ENCODE assay signal across 9 mouse cellular contexts in the genomic region with DNA sequence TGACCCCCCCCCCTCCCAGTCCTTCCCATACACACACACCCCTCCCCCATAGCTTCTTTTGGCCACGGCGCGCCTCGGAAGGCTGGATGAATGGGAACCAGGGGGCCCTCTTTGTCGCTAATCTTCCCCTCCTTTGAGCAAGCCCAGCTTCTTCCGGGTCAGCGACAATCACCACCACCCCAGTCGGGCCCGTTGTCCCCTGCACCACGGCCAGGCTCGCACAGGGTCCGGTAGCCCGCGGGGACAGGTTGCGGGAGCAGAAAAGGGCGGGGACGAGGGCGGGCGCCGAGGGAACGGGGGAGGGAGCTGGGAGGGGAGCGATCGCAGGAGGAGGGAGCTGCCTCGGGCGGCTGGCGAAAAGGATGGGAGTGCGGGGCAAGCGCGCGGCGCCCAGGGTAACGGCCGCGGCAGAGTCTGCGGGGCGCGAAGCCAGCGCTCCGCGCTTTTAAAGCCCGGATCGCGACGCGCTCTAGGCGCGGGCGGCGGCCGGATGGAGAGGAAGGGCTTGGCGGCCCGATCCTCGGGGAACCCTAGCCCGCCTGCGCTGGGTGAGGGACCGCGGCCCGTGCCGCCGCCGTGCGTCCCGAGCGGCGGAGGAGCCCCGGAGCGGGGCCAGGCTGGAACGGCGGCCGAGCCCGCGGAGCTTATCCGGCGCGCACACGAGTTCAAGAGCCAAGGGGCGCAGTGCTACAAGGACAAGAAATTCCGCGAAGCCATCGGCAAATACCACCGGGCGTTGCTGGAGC. TPM values are rescaled to one million over a fixed set of nuclear protein-coding genes. Genes with fewer than 3 reads are reported as not detected.
DNase-seq lines count a peak whose midpoint lies in the region; ATAC-seq and TF ChIP-seq lines count a peak whose summit lies in the region.
"Had no signal": no experiment of that assay in that cellular context is flagged by ENCODE, and none has a peak within 500 bp of the region (broad histone marks: within the 10 kb centered on the region; RNA-seq: fewer than 3 reads in every experiment).

TSS of gene Ttc9 (plus strand) at position 335 of the 746 bp plus-strand sequence.

- DNase-seq in Patski (ENCODE audit: low read depth, low spot score), result no peak
- DNase-seq in brain, embryonic 14.5 days (ENCODE audit: low read depth), result peak; percentile 83
- peak; percentile 86 for DNase-seq in forebrain, embryonic 11.5 days (ENCODE audit: low spot score)
- peak; percentile 40 for DNase-seq in heart, postnatal 4 days
- DNase-seq in left cerebral cortex, adult 18-20 months (ENCODE audit: low spot score in 2 of 2), result peak; percentile 53 to 60
- DNase-seq in lung, postnatal 14 days, result peak; percentile 37
- peak; percentile 75 for DNase-seq in right cerebral cortex, postnatal 4 days
- no peak for DNase-seq in thymus, postnatal 25 days

- ATAC-seq in Patski, result peak; percentile 79
- ATAC-seq in forebrain, embryonic 11.5 days (replicated peaks; ENCODE audit: low FRiP score), result peak; percentile 93

- TF ChIP-seq POLR2A in brain, embryonic 14.5 days (IDR thresholded peaks at IDR 0.05; ENCODE audit: borderline replicate concordance, extremely low read depth, insufficient read depth, insufficient read length, poor library complexity, severe bottlenecking), result peak; percentile 74; the same call in 1 of the 2 replicates

- H3K4me2 ChIP-seq in forebrain, embryonic 11.5 days (ENCODE audit: low read depth, low read length, severe bottlenecking), result peak within 1 kb of the TSS; percentile 93

- H3K36me3 ChIP-seq in forebrain, embryonic 11.5 days (ENCODE audit: control insufficient read depth, insufficient read depth, low read length), result no peaks in the 10 kb centered on the region

- peak within 1 kb of the TSS; percentile 86 for H3K9ac ChIP-seq in forebrain, embryonic 11.5 days (ENCODE audit: low read length)

- in situ Hi-C loops in Patski (cut with MboI; ENCODE audit: low pct_unique_long_range_greater_than_20kb), result no loop called here

- H3K27ac ChIP-seq in forebrain, embryonic 11.5 days (ENCODE audit: low read depth, low read length), result peak within 1 kb of the TSS; percentile 74

- WGBS in forebrain, embryonic 11.5 days, result under 1% methylated on average over 78 of the region's 82 CpGs

- POLR2A ChIA-PET in Patski (lab: Charles Lee), result interaction anchor here (0.6 to 0.9 kb wide), 3 partner anchors 11 to 658 kb away, joined by 3 read pairs; no protein-coding TSS in a partner anchor

- no peak for TF ChIP-seq CTCF in Patski (IDR thresholded peaks at IDR 0.05)
- no peak for TF ChIP-seq CTCF in brain, embryonic 14.5 days (IDR thresholded peaks at IDR 0.05; ENCODE audit: borderline replicate concordance, extremely low read depth, insufficient read depth, insufficient read length)

- CTCF ChIA-PET in Patski (lab: Charles Lee), result interaction anchor here (1.2 to 1.7 kb wide), 2 partner anchors 12 to 71 kb away, joined by 3 to 4 read pairs; no protein-coding TSS in a partner anchor

- H3K27me3 ChIP-seq in Patski, result no peaks in the 10 kb centered on the region
- no peaks in the 10 kb centered on the region for H3K27me3 ChIP-seq in forebrain, embryonic 11.5 days (ENCODE audit: control insufficient read depth, insufficient read depth, low read length)

- H3K9me3 ChIP-seq in forebrain, embryonic 11.5 days (ENCODE audit: control insufficient read depth, low read length), result no peaks in the 10 kb centered on the region

- no peaks in the 10 kb centered on the region; the same call in 1 of the 2 replicates for H3K4me1 ChIP-seq in forebrain, embryonic 11.5 days (replicated peaks; ENCODE audit: control insufficient read depth, insufficient read depth, low read length)

- H3K4me3 ChIP-seq in forebrain, embryonic 11.5 days (ENCODE audit: low read depth, low read length), result peak within 1 kb of the TSS; percentile 69
- H3K4me3 ChIP-seq: erythroblast, embryonic 14.5 days had no signal

RNA-seq across cellular contexts. Expression of gene Ttc9, which starts in this region (rescaled TPM):
- 28.1 TPM for polyA plus RNA-seq in Patski (2021)
- polyA plus RNA-seq in brain, embryonic 14.5 days (2012; rRNA removed), result 14.0 and 20.2 TPM in 2 replicates
- polyA plus RNA-seq in forebrain, embryonic 11.5 days (2014; fragmentation: Nextera tagmentation; extraction: Ambion mirVana), result 2.9 and 3.1 TPM in 2 replicates
- total RNA-seq in heart, postnatal 4 days (2021), result 1 to 10 TPM; 9.1 to 9.8 TPM
- total RNA-seq in left cerebral cortex, adult 18-20 months (2021), result 10 to 100 TPM; 49.1 to 52.8 TPM
- polyA plus RNA-seq: erythroblast, embryonic 14.5 days had no signal

Comparison
In these comparisons a context has a peak if more than half of its experiments do, and no peak if none do; other contexts are left out.
1. RNA of gene Ttc9 (total RNA-seq): 49.1 to 52.8 TPM in left cerebral cortex, adult 18-20 months; 9.1 to 9.8 TPM in heart, postnatal 4 days; every median in the first group is over 4 times any median in the second.
2. DNase-seq: peak in brain, embryonic 14.5 days (single experiment), forebrain, embryonic 11.5 days (single experiment), heart, postnatal 4 days (single experiment), left cerebral cortex, adult 18-20 months (2 of 2), lung, postnatal 14 days (single experiment) and right cerebral cortex, postnatal 4 days (single experiment); none in Patski (single experiment) and thymus, postnatal 25 days (single experiment).